Mouse (Mus musculus): ENCODE measurements around the gene Dio1. TPM values are rescaled to one million over a fixed set of nuclear protein-coding genes. Genes with fewer than 3 reads are reported as not detected.

The Dio1 gene
- polyA plus RNA-seq, 1 experiment: not detected

GRCm38 (mm10) chr4:107321041-107321440, 14.1 kb upstream of the Dio1 start:
- Histone ChIP-seq H3K4me1 (ENCODE audit: control insufficient read depth, insufficient read depth, insufficient read length, low read length) (peaks cover 2% of the 10 kb centered on the region; the same call in 1 of the 2 replicates), H3K27ac (replicated peaks; ENCODE audit: low read depth, low read length) (no peak overlapping the region), H3K4me3 (ENCODE audit: insufficient read depth, low read depth, low read length) (no peak overlapping the region)

- Histone ChIP-seq H3K4me1 (ENCODE audit: control insufficient read depth, insufficient read depth, insufficient read length, low read length) (peaks cover 5% of the 10 kb centered on the region), H3K27ac (replicated peaks; ENCODE audit: low read depth, low read length) (no peak overlapping the region), H3K4me3 (ENCODE audit: insufficient read depth, low read depth, low read length) (no peak overlapping the region)
These were observed 11.7 kb upstream of the Dio1 start for GRCm38 (mm10) chr4:107318646-107319045.

GRCm38 (mm10) chr4:107314479-107314805, 7.5 kb upstream of the Dio1 start:
- no peak overlapping the region for H3K27ac ChIP-seq (replicated peaks; ENCODE audit: low read depth, low read length)
- H3K4me1 ChIP-seq (ENCODE audit: control insufficient read depth, insufficient read depth, insufficient read length, low read length): peaks cover 5% of the 10 kb centered on the region
- peak overlapping the region; percentile 79 for H3K4me3 ChIP-seq (ENCODE audit: insufficient read depth, low read depth, low read length)

- Histone ChIP-seq H3K27ac (replicated peaks; ENCODE audit: low read depth, low read length) (0 out of 2 replicates have a peak within 1 kb of the TSS, but pooled peaks have one; percentile 2), H3K4me3 (ENCODE audit: insufficient read depth, low read depth, low read length) (peak within 1 kb of the TSS; percentile 79), H3K4me1 (ENCODE audit: control insufficient read depth, insufficient read depth, insufficient read length, low read length) (peaks cover 5% of the 10 kb centered on the region)
These were observed 6.9 kb upstream of the Dio1 start, which contains the start of gene Yipf1 for GRCm38 (mm10) chr4:107313690-107314478. Gene Yipf1 (plus strand): TSS chr4:107314363.

- Histone ChIP-seq H3K27ac (replicated peaks; ENCODE audit: low read depth, low read length) (no peak overlapping the region), H3K4me1 (ENCODE audit: control insufficient read depth, insufficient read depth, insufficient read length, low read length) (no peaks in the 10 kb centered on the region), H3K4me3 (ENCODE audit: insufficient read depth, low read depth, low read length) (no peak overlapping the region)
These were observed 3.4 kb downstream of the Dio1 start for GRCm38 (mm10) chr4:107303531-107303930.

- Histone ChIP-seq H3K4me1 (ENCODE audit: control insufficient read depth, insufficient read depth, insufficient read length, low read length) (no peaks in the 10 kb centered on the region), H3K27ac (replicated peaks; ENCODE audit: low read depth, low read length) (no peak overlapping the region), H3K4me3 (ENCODE audit: insufficient read depth, low read depth, low read length) (no peak overlapping the region)
These were observed 4.1 kb downstream of the Dio1 start for GRCm38 (mm10) chr4:107302832-107303231.

GRCm38 (mm10) chr4:107302221-107302620, 4.7 kb downstream of the Dio1 start:
- no peak overlapping the region for H3K4me3 ChIP-seq (ENCODE audit: insufficient read depth, low read depth, low read length)

GRCm38 (mm10) chr4:107300902-107301555, 5.9 kb downstream of the Dio1 start:
- H3K27ac ChIP-seq (replicated peaks; ENCODE audit: low read depth, low read length): no peak overlapping the region
- no peak overlapping the region for H3K4me3 ChIP-seq (ENCODE audit: insufficient read depth, low read depth, low read length)

More at GRCm38 (mm10) chr4:107302221-107302620, 4.7 kb downstream of the Dio1 start:
- Histone ChIP-seq H3K27ac (replicated peaks; ENCODE audit: low read depth, low read length) (no peak overlapping the region), H3K4me1 (ENCODE audit: control insufficient read depth, insufficient read depth, insufficient read length, low read length) (no peaks in the 10 kb centered on the region)

GRCm38 (mm10) chr4:107300371-107300770, 6.6 kb downstream of the Dio1 start:
- Histone ChIP-seq H3K4me1 (ENCODE audit: control insufficient read depth, insufficient read depth, insufficient read length, low read length) (no peaks in the 10 kb centered on the region), H3K27ac (replicated peaks; ENCODE audit: low read depth, low read length) (no peak overlapping the region), H3K4me3 (ENCODE audit: insufficient read depth, low read depth, low read length) (no peak overlapping the region)

More at GRCm38 (mm10) chr4:107300902-107301555, 5.9 kb downstream of the Dio1 start:
- no peaks in the 10 kb centered on the region for H3K4me1 ChIP-seq (ENCODE audit: control insufficient read depth, insufficient read depth, insufficient read length, low read length)

GRCm38 (mm10) chr4:107299779-107300340, 7.1 kb downstream of the Dio1 start:
- Histone ChIP-seq H3K27ac (replicated peaks; ENCODE audit: low read depth, low read length) (no peak overlapping the region), H3K4me1 (ENCODE audit: control insufficient read depth, insufficient read depth, insufficient read length, low read length) (no peaks in the 10 kb centered on the region), H3K4me3 (ENCODE audit: insufficient read depth, low read depth, low read length) (no peak overlapping the region)

- Histone ChIP-seq H3K4me1 (ENCODE audit: control insufficient read depth, insufficient read depth, insufficient read length, low read length) (no peaks in the 10 kb centered on the region), H3K27ac (replicated peaks; ENCODE audit: low read depth, low read length) (no peak overlapping the region)
These were observed 8.8 kb downstream of the Dio1 start for GRCm38 (mm10) chr4:107298071-107298606.

GRCm38 (mm10) chr4:107292273-107292662, 14.7 kb downstream of the Dio1 start:
- Histone ChIP-seq H3K27ac (replicated peaks; ENCODE audit: low read depth, low read length) (no peak overlapping the region), H3K4me3 (ENCODE audit: insufficient read depth, low read depth, low read length) (no peak overlapping the region), H3K4me1 (ENCODE audit: control insufficient read depth, insufficient read depth, insufficient read length, low read length) (no peaks in the 10 kb centered on the region)

More at GRCm38 (mm10) chr4:107298071-107298606, 8.8 kb downstream of the Dio1 start:
- H3K4me3 ChIP-seq (ENCODE audit: insufficient read depth, low read depth, low read length): no peak overlapping the region

- Histone ChIP-seq H3K4me3 (ENCODE audit: insufficient read depth, low read depth, low read length) (no peak overlapping the region), H3K4me1 (ENCODE audit: control insufficient read depth, insufficient read depth, insufficient read length, low read length) (no peaks in the 10 kb centered on the region), H3K27ac (replicated peaks; ENCODE audit: low read depth, low read length) (no peak overlapping the region)
These were observed 15.2 kb downstream of the Dio1 start for GRCm38 (mm10) chr4:107291611-107292272.

GRCm38 (mm10) chr4:107287517-107287916, 19.5 kb downstream of the Dio1 start:
- no peak overlapping the region for H3K27ac ChIP-seq (replicated peaks; ENCODE audit: low read depth, low read length)
- H3K4me1 ChIP-seq (ENCODE audit: control insufficient read depth, insufficient read depth, insufficient read length, low read length): no peaks in the 10 kb centered on the region
- H3K4me3 ChIP-seq (ENCODE audit: insufficient read depth, low read depth, low read length): no peak overlapping the region

GRCm38 (mm10) chr4:107286386-107286785, 20.6 kb downstream of the Dio1 start:
- H3K4me1 ChIP-seq (ENCODE audit: control insufficient read depth, insufficient read depth, insufficient read length, low read length): no peaks in the 10 kb centered on the region
- no peak overlapping the region for H3K27ac ChIP-seq (replicated peaks; ENCODE audit: low read depth, low read length)
- no peak overlapping the region for H3K4me3 ChIP-seq (ENCODE audit: insufficient read depth, low read depth, low read length)

All from brown adipose tissue, adult 24 weeks (tissue).